Mouse (Mus musculus): ENCODE data around the gene 4930568D16Rik. TPM values are rescaled to one million over a fixed set of nuclear protein-coding genes. Genes with fewer than 3 reads are reported as not detected.

Gene 4930568D16Rik
- total and polyA plus RNA-seq, 3 experiments: not detected

- Histone ChIP-seq H3K27ac (ENCODE audit: insufficient read depth, low read depth) (no peak within 1 kb of the TSS), H3K79me2 (replicated peaks; ENCODE audit: control insufficient read depth, extremely low read depth, insufficient read depth, poor library complexity, severe bottlenecking) (no peaks in the 10 kb centered on the region), H3K27me3 (replicated peaks) (peaks cover 12% of the 10 kb centered on the region), H3K4me1 (ENCODE audit: control insufficient read depth in 1 of 2, insufficient read depth in 2 of 2) (peaks cover 5 to 16% of the 10 kb centered on the region in 2 experiments), H3K4me2 (ENCODE audit: insufficient read depth, low read depth, poor library complexity, severe bottlenecking) (peak within 1 kb of the TSS; percentile 79), H3K4me3 (replicated peaks in 1 of 3; ENCODE audit: low read depth in 2 of 3, low read length in 2 of 3, poor library complexity in 1 of 3) (peak within 1 kb of the TSS; percentile 69 to 78 (median 76)), H3K9ac (ENCODE audit: insufficient read depth, low read depth) (peak within 1 kb of the TSS; percentile 66), H3K9me3 (replicated peaks; ENCODE audit: low read length) (no peaks in the 10 kb centered on the region), H3K36me3 (replicated peaks in 1 of 2; ENCODE audit: control insufficient read depth in 1 of 2, insufficient read depth in 1 of 2, low read length in 1 of 2) (no peaks in the 10 kb centered on the region)
- dilution Hi-C loops (cut with MboI; ENCODE audit: extremely low pct_ligation_motif_present, extremely low pct_unique_long_range_greater_than_20kb, low sequenced_read_pairs) (no loop called here), in situ Hi-C loops (cut with MboI; ENCODE audit: low pct_ligation_motif_present, low pct_unique_long_range_greater_than_20kb, low sequenced_read_pairs) (loop anchor here (5.0 kb wide), 1 partner anchor 39 kb away; no protein-coding TSS in a partner anchor)
- TF ChIP-seq NELFE (IDR thresholded peaks at IDR 0.05; ENCODE audit: low read depth, low read length) (peak; percentile 54; the same call in 1 of the 2 replicates), BHLHE40 (IDR thresholded peaks at IDR 0.05; ENCODE audit: low read depth, low read length) (0 out of 2 replicates have a peak, but pooled peaks have one; percentile 12), EP300 (IDR thresholded peaks at IDR 0.05; ENCODE audit: low read length) (no peak), ZNF384 (IDR thresholded peaks at IDR 0.05; ENCODE audit: low read depth, low read length) (no peak), POLR2A (IDR thresholded peaks at IDR 0.05; ENCODE audit: low read depth, low read length) (peak; percentile 71), TBP (conservative IDR thresholded peaks at IDR 0.05; ENCODE audit: low read depth, low read length) (no peak), TCF12 (IDR thresholded peaks at IDR 0.05; ENCODE audit: low read depth, low read length) (peak; percentile 62), USF1 (IDR thresholded peaks at IDR 0.05; ENCODE audit: low read depth, low read length) (peak; percentile 13; the same call in 1 of the 2 replicates), CTCF (conservative IDR thresholded peaks at IDR 0.05 in 1 of 2, IDR thresholded peaks at IDR 0.05 in 1 of 2; ENCODE audit: low read depth in 2 of 2, low read length in 2 of 2) (peak in 1 of 2 experiments; percentile 8; a peak in 1 of 4 replicates), ZMIZ1 (IDR thresholded peaks at IDR 0.05; ENCODE audit: low read depth, low read length) (peak; percentile 73), USF2 (conservative IDR thresholded peaks at IDR 0.05; ENCODE audit: low read depth, low read length) (no peak)
- peak; percentile 98 for DNase-seq (ENCODE audit: extremely low read depth)
Observed at GRCm38 (mm10) chr2:35336388-35337280, 30.9 kb downstream of the 4930568D16Rik start, which contains the start of gene Stom. Gene Stom, minus strand, starts transcription at chr2:35336976.

- no peak overlapping the region for H3K4me3 ChIP-seq (replicated peaks in 1 of 3; ENCODE audit: low read depth in 2 of 3, low read length in 2 of 3, poor library complexity in 1 of 3)
- H3K27me3 ChIP-seq (replicated peaks): peaks cover 12% of the 10 kb centered on the region
- DNase-seq (ENCODE audit: extremely low read depth): no peak
- no peak overlapping the region for H3K27ac ChIP-seq (ENCODE audit: insufficient read depth, low read depth)
- H3K4me1 ChIP-seq (ENCODE audit: control insufficient read depth in 1 of 2, insufficient read depth in 2 of 2): peaks cover 3 to 13% of the 10 kb centered on the region in 2 experiments
- H3K36me3 ChIP-seq (replicated peaks in 1 of 2; ENCODE audit: control insufficient read depth in 1 of 2, insufficient read depth in 1 of 2, low read length in 1 of 2): no peaks in the 10 kb centered on the region
- H3K9me3 ChIP-seq (replicated peaks; ENCODE audit: low read length): no peaks in the 10 kb centered on the region
- H3K9ac ChIP-seq (ENCODE audit: insufficient read depth, low read depth): no peak overlapping the region
- H3K4me2 ChIP-seq (ENCODE audit: insufficient read depth, low read depth, poor library complexity, severe bottlenecking): no peak overlapping the region
- dilution Hi-C loops (cut with MboI; ENCODE audit: extremely low pct_ligation_motif_present, extremely low pct_unique_long_range_greater_than_20kb, low sequenced_read_pairs) (no loop called here), in situ Hi-C loops (cut with MboI; ENCODE audit: low pct_ligation_motif_present, low pct_unique_long_range_greater_than_20kb, low sequenced_read_pairs) (loop anchor here (5.0 kb wide), 1 partner anchor 38 kb away; no protein-coding TSS in a partner anchor)
- H3K79me2 ChIP-seq (replicated peaks; ENCODE audit: control insufficient read depth, extremely low read depth, insufficient read depth, poor library complexity, severe bottlenecking): no peaks in the 10 kb centered on the region
- TF ChIP-seq MXI1 (IDR thresholded peaks at IDR 0.05; ENCODE audit: low read depth, low read length): no peak
Observed at GRCm38 (mm10) chr2:35335620-35336019, 31.9 kb downstream of the 4930568D16Rik start.

- TF ChIP-seq MYC (IDR thresholded peaks at IDR 0.05; ENCODE audit: low read depth, low read length): no peak
- no peak for TF ChIP-seq PAX5 (IDR thresholded peaks at IDR 0.05; ENCODE audit: low read length)
- TF ChIP-seq JUND (conservative IDR thresholded peaks at IDR 0.05; ENCODE audit: low read depth, low read length): no peak
- no peak for TF ChIP-seq RAD21 (IDR thresholded peaks at IDR 0.05; ENCODE audit: low read depth, low read length)
- TF ChIP-seq HCFC1 (IDR thresholded peaks at IDR 0.05; ENCODE audit: low read depth, low read length): no peak
- no peak for TF ChIP-seq IRF4 (IDR thresholded peaks at IDR 0.05; ENCODE audit: low read depth, low read length)
- in situ Hi-C loops (cut with MboI; ENCODE audit: low pct_ligation_motif_present, low pct_unique_long_range_greater_than_20kb, low sequenced_read_pairs): no loop called here
- H3K4me1 ChIP-seq (ENCODE audit: control insufficient read depth in 1 of 2, insufficient read depth in 2 of 2): peaks cover 3 to 21% of the 10 kb centered on the region in 2 experiments
- H3K27me3 ChIP-seq (replicated peaks): peaks cover 12% of the 10 kb centered on the region
- H3K4me2 ChIP-seq (ENCODE audit: insufficient read depth, low read depth, poor library complexity, severe bottlenecking): no peak overlapping the region
- H3K9me3 ChIP-seq (replicated peaks; ENCODE audit: low read length): no peaks in the 10 kb centered on the region
- dilution Hi-C loops (cut with MboI; ENCODE audit: extremely low pct_ligation_motif_present, extremely low pct_unique_long_range_greater_than_20kb, low sequenced_read_pairs): no loop called here
- no peaks in the 10 kb centered on the region for H3K79me2 ChIP-seq (replicated peaks; ENCODE audit: control insufficient read depth, extremely low read depth, insufficient read depth, poor library complexity, severe bottlenecking)
- H3K36me3 ChIP-seq (replicated peaks in 1 of 2; ENCODE audit: control insufficient read depth in 1 of 2, insufficient read depth in 1 of 2, low read length in 1 of 2): no peaks in the 10 kb centered on the region
- H3K27ac ChIP-seq (ENCODE audit: insufficient read depth, low read depth): no peak overlapping the region
- DNase-seq (ENCODE audit: extremely low read depth): no peak
- no peak overlapping the region for H3K4me3 ChIP-seq (replicated peaks in 1 of 3; ENCODE audit: low read depth in 2 of 3, low read length in 2 of 3, poor library complexity in 1 of 3)
- no peak overlapping the region for H3K9ac ChIP-seq (ENCODE audit: insufficient read depth, low read depth)
Observed at GRCm38 (mm10) chr2:35333670-35334069, 33.9 kb downstream of the 4930568D16Rik start.

Data from CH12.LX (cell line).